Mouse (Mus musculus): Measurements from ENCODE around the gene Gm49380. TPM values are rescaled to one million over a fixed set of nuclear protein-coding genes. Genes with fewer than 3 reads are reported as not detected.
A peak's percentile ranks its signal among the peaks of the same experiment; 100 is the strongest.

Gm49380 gene
- total RNA-seq (2021) = under 1 TPM; 0.14 to 0.29 TPM
- long read RNA-seq, experiment 1, partial matches to known transcripts = 0 of 5 reads
- long read RNA-seq, experiment 1, other reads (novel, unspliced or antisense) = 5 of 5 reads
- long read RNA-seq, experiment 2, partial matches to known transcripts = 0 of 4 reads
- long read RNA-seq, experiment 2, other reads (novel, unspliced or antisense) = 4 of 4 reads

DNA sequence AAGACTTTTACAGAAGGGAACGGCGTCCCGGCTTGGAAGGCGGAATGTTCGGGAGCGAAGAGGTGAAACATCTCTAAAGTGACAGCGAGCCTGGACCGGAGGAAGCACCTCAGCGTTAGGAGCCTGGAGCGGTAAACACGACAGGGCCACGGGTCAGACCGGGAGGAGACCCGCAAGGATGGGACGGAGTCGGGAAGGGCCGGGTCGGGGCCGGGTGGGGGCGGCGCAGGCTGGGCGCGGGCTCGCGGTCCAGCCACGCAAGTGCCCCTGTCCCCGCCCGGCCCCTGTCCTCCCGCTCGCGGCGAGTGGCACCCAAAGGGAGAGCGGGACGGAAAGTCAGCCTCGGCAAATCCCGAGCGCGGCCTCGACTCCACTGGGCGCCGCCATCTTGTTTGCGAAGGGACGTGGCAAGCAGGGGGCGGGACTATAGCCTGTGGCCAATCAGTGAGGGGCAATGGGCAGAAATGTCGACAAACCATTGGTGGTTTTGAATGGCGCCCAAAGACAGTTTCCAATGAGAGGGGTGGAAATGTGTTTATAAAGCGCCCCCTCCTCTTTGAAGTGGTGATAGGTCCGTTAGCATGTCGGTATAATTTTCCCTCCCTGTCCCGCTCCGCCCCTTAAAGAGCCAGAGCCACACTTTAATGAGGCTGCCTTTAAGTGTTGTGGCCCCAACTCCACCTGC, at the start of gene Gm49380, which contains the start of gene Rnf26:
Gm49380 (minus strand) TSS at position 396 of the 685 bp plus-strand sequence.
Rnf26 (minus strand) TSS at position 413 of the 685 bp plus-strand sequence.
- peak; percentile 94 to 98 for DNase-seq (ENCODE audit: low spot score in 2 of 2)

- no peak for DNase-seq (ENCODE audit: low spot score in 2 of 2)
Measured at GRCm38 (mm10) chr9:44159886-44160285, 46.6 kb upstream of the Gm49380 start.

- DNase-seq (ENCODE audit: low spot score in 2 of 2) = no peak
Measured at GRCm38 (mm10) chr9:44147290-44147689, 34.0 kb upstream of the Gm49380 start.

- DNase-seq (ENCODE audit: low spot score in 2 of 2) = no peak
Measured at GRCm38 (mm10) chr9:44144718-44145060, 31.4 kb upstream of the Gm49380 start.

DNA sequence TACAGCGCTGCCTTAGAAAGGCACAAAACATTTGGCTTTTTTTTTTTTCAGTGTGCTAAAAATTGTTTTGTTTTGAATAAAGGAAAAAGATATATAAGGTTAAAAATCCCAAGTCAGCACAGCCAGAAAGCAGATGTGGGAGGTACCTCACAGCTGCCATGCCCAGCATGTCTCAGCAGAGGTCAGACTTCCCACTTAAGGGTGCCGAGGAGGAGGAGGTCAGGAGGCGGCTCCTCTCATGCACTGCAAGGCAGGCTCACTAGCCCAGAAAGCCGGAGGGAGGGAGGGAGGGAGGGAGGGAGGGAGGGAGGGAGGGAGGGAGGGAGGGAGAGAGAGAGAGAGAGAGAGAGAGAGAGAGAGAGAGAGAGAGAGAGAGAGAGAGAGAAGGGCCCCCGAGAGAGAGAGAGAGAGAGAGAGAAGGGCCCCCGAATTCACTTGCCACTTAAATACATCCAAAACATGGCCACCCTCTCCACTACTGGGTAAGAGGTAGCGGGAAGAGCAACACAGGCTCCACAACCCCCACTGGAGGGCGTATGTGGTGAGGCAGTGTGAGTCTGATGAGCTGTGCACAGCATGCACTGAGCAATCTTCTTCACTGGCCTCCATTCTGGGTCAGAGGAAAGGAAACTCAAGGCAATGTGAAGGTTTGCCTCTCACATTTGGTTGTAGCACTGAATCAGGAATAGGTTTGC, 30.9 kb upstream of the Gm49380 start:
- no peak for DNase-seq (ENCODE audit: low spot score in 2 of 2)

GRCm38 (mm10) chr9:44143421-44143820, 30.1 kb upstream of the Gm49380 start:
- DNase-seq (ENCODE audit: low spot score in 2 of 2) = no peak

- no peak for DNase-seq (ENCODE audit: low spot score in 2 of 2)
Measured at GRCm38 (mm10) chr9:44141951-44142350, 28.7 kb upstream of the Gm49380 start.

DNA sequence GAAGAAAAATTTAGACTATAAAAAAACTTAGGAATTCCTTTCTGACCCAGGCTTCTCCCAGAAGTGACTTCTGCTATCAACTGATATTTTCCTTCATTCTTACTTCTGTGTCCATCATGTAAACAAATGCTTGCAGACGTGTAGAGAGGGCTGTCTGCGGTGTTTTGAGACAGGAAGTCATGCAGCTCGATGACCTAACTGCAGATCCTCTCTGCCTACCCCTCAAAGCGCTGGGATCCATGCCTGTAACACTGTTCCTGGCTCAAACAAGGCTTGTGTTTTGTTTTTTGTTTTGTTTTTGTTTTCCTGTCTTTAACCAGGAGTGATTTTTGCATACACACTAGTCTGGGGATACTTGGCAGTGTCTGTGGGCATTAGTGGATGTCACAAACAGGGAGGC, 24.5 kb upstream of the Gm49380 start:
- DNase-seq (ENCODE audit: low spot score in 2 of 2) = no peak

DNA sequence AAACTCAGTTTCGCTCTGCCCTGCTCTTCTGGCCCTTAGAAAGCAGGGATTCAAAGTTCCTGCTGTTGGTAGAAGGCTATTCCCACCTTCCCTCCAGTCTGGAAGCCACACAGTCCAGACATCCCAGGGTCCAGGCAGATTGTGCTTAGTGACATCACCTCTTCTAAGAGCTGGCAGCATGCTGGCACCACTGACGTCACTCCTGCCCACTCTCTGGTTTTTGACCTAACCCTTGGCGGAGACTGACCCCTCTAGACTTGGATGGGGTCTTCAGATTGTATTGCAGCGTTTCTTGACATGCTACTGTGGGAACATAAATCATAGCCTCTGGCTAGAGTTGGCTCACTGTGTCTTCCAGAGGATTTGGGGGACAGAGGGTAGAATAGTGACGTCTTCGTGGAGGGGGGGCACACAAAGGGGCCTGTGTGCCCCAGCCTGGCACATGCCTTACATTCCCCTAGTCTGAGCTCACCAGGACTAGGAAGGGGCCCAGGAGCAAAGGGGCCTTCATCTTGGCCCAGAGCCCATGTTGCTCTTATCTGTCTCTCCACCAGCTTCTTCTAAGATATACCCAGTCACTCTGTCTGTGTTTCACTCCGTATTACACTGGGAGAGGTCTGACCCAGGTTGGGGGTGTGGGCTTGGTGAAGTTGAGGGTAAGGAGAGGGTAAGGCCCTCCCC, 22.6 kb upstream of the Gm49380 start:
- no peak for DNase-seq (ENCODE audit: low spot score in 2 of 2)

- no peak for DNase-seq (ENCODE audit: low spot score in 2 of 2)
Measured at GRCm38 (mm10) chr9:44134851-44135730, 21.8 kb upstream of the Gm49380 start.

- peak in 1 of 2 experiments; percentile 54 for DNase-seq (ENCODE audit: low spot score in 2 of 2)
Measured at GRCm38 (mm10) chr9:44134101-44134850, 21.0 kb upstream of the Gm49380 start, which contains the start of gene Mcam. Gene Mcam, plus strand, starts transcription at chr9:44134469.

DNA sequence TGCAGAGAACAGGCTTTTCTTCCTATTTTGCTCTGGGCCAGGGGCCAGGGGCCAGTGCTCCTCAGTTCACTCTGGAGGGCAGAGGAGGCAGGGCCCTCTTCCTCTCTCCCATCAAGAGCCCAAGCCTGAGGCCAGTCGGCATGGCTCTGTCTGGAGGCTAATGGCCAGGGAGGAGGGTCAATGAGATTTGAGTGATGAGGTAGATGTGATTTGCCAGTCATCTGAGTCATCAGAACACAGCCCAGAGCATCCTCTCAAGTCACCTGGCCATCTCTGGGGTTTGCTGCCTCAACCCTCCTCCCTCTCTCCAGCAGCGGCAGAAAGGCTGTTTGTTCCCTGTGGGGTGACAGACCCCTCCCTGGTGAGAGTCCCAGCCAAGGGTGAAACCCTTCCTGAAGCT, 20.0 kb upstream of the Gm49380 start:
- no peak for DNase-seq (ENCODE audit: low spot score in 2 of 2)

DNA sequence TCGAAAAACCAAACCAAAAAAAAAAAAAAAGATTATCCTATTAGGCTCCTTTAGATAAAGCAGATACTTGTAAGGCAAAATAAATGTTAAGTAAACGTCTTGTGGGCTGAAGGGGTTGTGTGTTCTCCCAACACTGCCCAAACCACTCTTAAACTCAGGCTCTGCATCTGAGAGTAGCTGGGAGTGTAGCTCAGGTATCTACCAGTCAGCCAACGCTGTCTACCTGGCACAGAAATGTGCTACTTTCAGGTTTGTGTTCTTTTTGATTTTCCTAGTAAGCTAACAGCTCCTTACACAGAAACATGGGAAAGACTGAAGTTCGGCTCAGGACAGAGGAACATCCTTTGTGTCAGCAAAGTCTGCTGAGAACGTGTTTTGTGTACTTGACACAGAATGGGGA, 18.9 kb upstream of the Gm49380 start:
- DNase-seq (ENCODE audit: low spot score in 2 of 2) = no peak

- DNase-seq (ENCODE audit: low spot score in 2 of 2) = no peak
Measured at GRCm38 (mm10) chr9:44131276-44131590, 17.9 kb upstream of the Gm49380 start.

- no peak for DNase-seq (ENCODE audit: low spot score in 2 of 2)
Measured at GRCm38 (mm10) chr9:44130581-44131275, 17.4 kb upstream of the Gm49380 start.

- DNase-seq (ENCODE audit: low spot score in 2 of 2) = no peak
Measured at GRCm38 (mm10) chr9:44130034-44130433, 16.7 kb upstream of the Gm49380 start.

GRCm38 (mm10) chr9:44129633-44130032, 16.3 kb upstream of the Gm49380 start:
- no peak for DNase-seq (ENCODE audit: low spot score in 2 of 2)

DNA sequence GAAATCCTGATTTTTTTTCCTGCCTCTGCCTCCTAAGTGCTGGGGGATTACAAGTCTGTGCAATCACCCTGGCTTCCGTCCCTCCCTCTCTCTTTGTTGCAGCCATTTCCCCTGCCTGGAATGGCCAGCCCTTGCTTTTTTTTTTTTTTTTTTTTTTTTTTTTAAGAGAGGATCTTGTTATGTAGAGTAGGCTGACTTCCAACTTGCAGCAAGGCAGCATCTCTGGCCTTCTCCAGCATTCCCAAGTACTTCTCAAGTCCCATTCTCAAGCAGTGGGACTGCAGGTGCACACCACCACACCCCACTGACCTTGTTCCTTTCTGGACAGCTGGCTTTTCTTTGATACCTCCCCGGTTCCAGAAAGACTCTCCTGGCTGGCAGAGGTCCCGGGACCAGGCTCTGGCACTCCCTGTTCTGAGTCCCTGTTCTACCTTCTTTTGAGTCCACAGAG, 14.1 kb upstream of the Gm49380 start:
- no peak for DNase-seq (ENCODE audit: low spot score in 2 of 2)

DNA sequence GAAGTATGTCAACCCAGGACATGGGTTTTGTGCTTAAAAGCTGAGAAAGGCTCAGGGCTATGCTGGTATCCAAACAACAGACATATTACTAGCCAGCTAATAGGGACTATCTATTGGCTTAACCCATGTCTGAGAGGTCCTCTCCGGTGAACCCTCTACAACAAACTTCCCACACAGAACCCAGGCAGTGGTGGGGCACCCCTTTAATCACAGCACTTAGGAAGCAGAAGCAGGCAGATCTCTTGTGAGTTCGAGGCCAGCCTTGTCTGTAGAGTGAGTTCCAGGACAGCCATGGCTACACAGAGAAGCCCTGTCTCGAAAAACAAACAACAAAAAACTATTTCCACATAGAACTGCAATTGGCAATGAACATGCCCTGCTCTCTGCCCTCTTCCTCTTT, 13.4 kb upstream of the Gm49380 start:
- no peak for DNase-seq (ENCODE audit: low spot score in 2 of 2)

All from layer of hippocampus, postnatal 14 days (tissue).